14 mouse cellular contexts compared by ENCODE assay signal in the genomic region with DNA sequence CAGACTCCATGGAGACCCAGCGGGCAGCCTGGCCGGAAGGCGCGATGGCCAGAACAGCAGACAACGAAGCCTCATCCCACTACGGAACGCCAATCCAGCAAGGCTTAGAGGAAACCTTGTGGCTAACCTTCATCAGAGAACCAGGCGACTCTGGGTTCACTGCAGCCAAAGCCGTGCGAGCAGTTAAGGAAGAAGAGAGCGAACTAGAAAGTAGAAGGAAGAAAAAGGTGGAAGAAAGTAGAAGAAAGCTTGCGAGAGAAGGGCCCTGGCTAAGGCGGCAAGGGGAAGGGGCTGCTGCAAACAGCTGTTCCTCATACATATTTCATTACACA. TPM values are rescaled to one million over a fixed set of nuclear protein-coding genes. Genes with fewer than 3 reads are reported as not detected.
A peak's percentile ranks its signal among the peaks of the same experiment; 100 is the strongest.
DNase-seq lines count a peak whose midpoint lies in the region; ATAC-seq and TF ChIP-seq lines count a peak whose summit lies in the region.
"Had no signal": no experiment of that assay in that cellular context is flagged by ENCODE, and none has a peak within 500 bp of the region (broad histone marks: within the 10 kb centered on the region; RNA-seq: fewer than 3 reads in every experiment).

No protein-coding gene starts in this region.

- H3K27me3 ChIP-seq in intestine, embryonic 14.5 days (replicated peaks; ENCODE audit: control insufficient read depth, insufficient read depth, low read length), result peaks cover 98% of the 10 kb centered on the region
- H3K27me3 ChIP-seq in intestine, postnatal 0 days (replicated peaks; ENCODE audit: control insufficient read depth, insufficient read depth, low read length), result peaks cover 89% of the 10 kb centered on the region
- H3K27me3 ChIP-seq in forebrain, embryonic 12.5 days, result peaks cover 86% of the 10 kb centered on the region
- H3K27me3 ChIP-seq in midbrain, embryonic 12.5 days, result peaks cover 91% of the 10 kb centered on the region

- no peak for TF ChIP-seq CTCF in intestine, postnatal 0 days (IDR thresholded peaks at IDR 0.05; ENCODE audit: low read depth)

- H3K27ac ChIP-seq in intestine, embryonic 14.5 days (ENCODE audit: low read depth), result no peak overlapping the region
- H3K27ac ChIP-seq in intestine, postnatal 0 days (ENCODE audit: low read depth, low read length), result no peak overlapping the region
- peak overlapping the region; percentile 27 for H3K27ac ChIP-seq in forebrain, embryonic 12.5 days
- peak overlapping the region; percentile 67 for H3K27ac ChIP-seq in midbrain, embryonic 12.5 days (replicated peaks)
- H3K27ac ChIP-seq: gastrocnemius, adult 2 months; liver, embryonic 13.5 days had no signal

- H3K36me3 ChIP-seq in intestine, embryonic 14.5 days (ENCODE audit: control insufficient read depth, insufficient read depth, low read length), result no peaks in the 10 kb centered on the region
- H3K36me3 ChIP-seq in intestine, postnatal 0 days (ENCODE audit: control insufficient read depth, insufficient read depth), result no peaks in the 10 kb centered on the region
- no peaks in the 10 kb centered on the region for H3K36me3 ChIP-seq in forebrain, embryonic 12.5 days (replicated peaks)
- H3K36me3 ChIP-seq in midbrain, embryonic 12.5 days, result no peaks in the 10 kb centered on the region
- H3K36me3 ChIP-seq: liver, embryonic 13.5 days had no signal

- no peak overlapping the region for H3K4me3 ChIP-seq in intestine, embryonic 14.5 days (ENCODE audit: low read depth, low read length)
- no peak overlapping the region for H3K4me3 ChIP-seq in intestine, postnatal 0 days (ENCODE audit: low read depth, low read length)
- peak overlapping the region; percentile 26 for H3K4me3 ChIP-seq in forebrain, embryonic 12.5 days (replicated peaks)
- H3K4me3 ChIP-seq in midbrain, embryonic 12.5 days, result peak overlapping the region; percentile 23
- H3K4me3 ChIP-seq: gastrocnemius, adult 2 months; liver, embryonic 13.5 days had no signal

- DNase-seq in embryo, embryonic 10.5 days (ENCODE audit: low spot score), result peak; percentile 63
- no peak for DNase-seq in embryo, embryonic 11 days
- DNase-seq in intestine, embryonic 14.5 days (ENCODE audit: low spot score), result peak; percentile 57
- DNase-seq in layer of hippocampus, postnatal 25 days (ENCODE audit: extremely low spot score in 1 of 2, low spot score in 1 of 2), result no peak
- no peak for DNase-seq in cerebellum, postnatal 36 days
- DNase-seq: cerebellum, adult 9-10 months; gastrocnemius, adult 2 months; liver, embryonic 13.5 days; right cerebral cortex, adult 18-20 months had no signal

- no peak overlapping the region for H3K4me2 ChIP-seq in intestine, embryonic 14.5 days (ENCODE audit: low read length)
- no peak overlapping the region for H3K4me2 ChIP-seq in intestine, postnatal 0 days (replicated peaks; ENCODE audit: low read depth)
- peak overlapping the region; percentile 51 for H3K4me2 ChIP-seq in forebrain, embryonic 12.5 days
- H3K4me2 ChIP-seq in midbrain, embryonic 12.5 days (replicated peaks), result peak overlapping the region; percentile 39
- H3K4me2 ChIP-seq: liver, embryonic 13.5 days had no signal

- no peak for ATAC-seq in intestine, embryonic 14.5 days (replicated peaks; ENCODE audit: low FRiP score, low TSS enrichment, low read depth)
- ATAC-seq in intestine, postnatal 0 days, result no peak
- ATAC-seq in forebrain, embryonic 12.5 days (ENCODE audit: low FRiP score), result no peak
- ATAC-seq in midbrain, embryonic 12.5 days (ENCODE audit: low FRiP score, low read depth), result 0 out of 2 replicates have a peak, but pooled peaks have one; percentile 2

- H3K9me3 ChIP-seq in intestine, embryonic 14.5 days (ENCODE audit: control insufficient read depth, low read length), result no peaks in the 10 kb centered on the region
- no peaks in the 10 kb centered on the region for H3K9me3 ChIP-seq in intestine, postnatal 0 days (ENCODE audit: control insufficient read depth)
- H3K9me3 ChIP-seq in forebrain, embryonic 12.5 days, result no peaks in the 10 kb centered on the region
- no peaks in the 10 kb centered on the region for H3K9me3 ChIP-seq in midbrain, embryonic 12.5 days
- H3K9me3 ChIP-seq: liver, embryonic 13.5 days had no signal

- H3K4me1 ChIP-seq in intestine, embryonic 14.5 days (replicated peaks; ENCODE audit: control insufficient read depth, insufficient read depth, low read length), result no peaks in the 10 kb centered on the region
- H3K4me1 ChIP-seq in intestine, postnatal 0 days (replicated peaks; ENCODE audit: control insufficient read depth, insufficient read depth, low read length), result no peaks in the 10 kb centered on the region
- H3K4me1 ChIP-seq in forebrain, embryonic 12.5 days, result peaks cover 36% of the 10 kb centered on the region
- peaks cover 24% of the 10 kb centered on the region for H3K4me1 ChIP-seq in midbrain, embryonic 12.5 days
- H3K4me1 ChIP-seq: liver, embryonic 13.5 days had no signal

- 1% methylated on average over 13 of the region's 13 CpGs for WGBS in intestine, embryonic 14.5 days
- WGBS in intestine, postnatal 0 days, result 1% methylated on average over 13 of the region's 13 CpGs
- WGBS in forebrain, embryonic 12.5 days, result 3% methylated on average over 13 of the region's 13 CpGs
- WGBS in midbrain, embryonic 12.5 days, result 1% methylated on average over 13 of the region's 13 CpGs

- H3K9ac ChIP-seq in intestine, embryonic 14.5 days (ENCODE audit: low read length), result no peak overlapping the region
- H3K9ac ChIP-seq in intestine, postnatal 0 days (ENCODE audit: low read depth, low read length), result no peak overlapping the region
- peak overlapping the region; percentile 54 for H3K9ac ChIP-seq in forebrain, embryonic 12.5 days
- no peak overlapping the region for H3K9ac ChIP-seq in midbrain, embryonic 12.5 days (replicated peaks)
- H3K9ac ChIP-seq: liver, embryonic 13.5 days had no signal

RNA-seq across cellular contexts. Expression of a gene that starts 4.3 kb away (rescaled TPM):
- polyA plus RNA-seq in intestine, embryonic 14.5 days (2014; fragmentation: Nextera tagmentation; extraction: Ambion mirVana), result not detected in 2 replicates
- not detected in 2 replicates for polyA plus RNA-seq in intestine, postnatal 0 days (2015; fragmentation: Nextera tagmentation; extraction: Ambion mirVana)
- polyA plus RNA-seq in forebrain, embryonic 12.5 days (2016; fragmentation: Nextera tagmentation; extraction: Ambion mirVana), result 26.1 and 27.4 TPM in 2 replicates
- polyA plus RNA-seq in midbrain, embryonic 12.5 days (2016; fragmentation: Nextera tagmentation; extraction: Ambion mirVana), result 19.8 and 25.1 TPM in 2 replicates
- total RNA-seq in layer of hippocampus, postnatal 25 days (2021), result under 1 TPM in 1 of 2 experiments, not detected in 1; 0.25 TPM
- total RNA-seq: ES-E14; gastrocnemius, adult 2 months; hematopoietic stem cell, adult 5-6 weeks had no signal
- polyA plus RNA-seq: liver, embryonic 13.5 days had no signal

Comparison
In these comparisons a context has a peak if more than half of its experiments do, and no peak if none do; other contexts are left out.
1. DNase-seq: peak in embryo, embryonic 10.5 days (single experiment) and intestine, embryonic 14.5 days (single experiment); none in embryo, embryonic 11 days (single experiment), layer of hippocampus, postnatal 25 days (0 of 2) and cerebellum, postnatal 36 days (0 of 2).
2. H3K27ac ChIP-seq: peak in forebrain, embryonic 12.5 days (single experiment) and midbrain, embryonic 12.5 days (single experiment); none in intestine, embryonic 14.5 days (single experiment) and intestine, postnatal 0 days (single experiment).
3. H3K4me2 ChIP-seq: peak in forebrain, embryonic 12.5 days (single experiment) and midbrain, embryonic 12.5 days (single experiment); none in intestine, embryonic 14.5 days (single experiment) and intestine, postnatal 0 days (single experiment).
4. H3K4me3 ChIP-seq: peak in forebrain, embryonic 12.5 days (single experiment) and midbrain, embryonic 12.5 days (single experiment); none in intestine, embryonic 14.5 days (single experiment) and intestine, postnatal 0 days (single experiment).
5. RNA of a gene that starts 4.3 kb away (polyA plus RNA-seq): 26.1 to 27.4 TPM in forebrain, embryonic 12.5 days and 19.8 to 25.1 TPM in midbrain, embryonic 12.5 days; not detected in intestine, embryonic 14.5 days and not detected in intestine, postnatal 0 days; every median in the first group is over 10 times any median in the second.